Mouse (Mus musculus) midbrain, postnatal 0 days (tissue): Measurements from ENCODE around the gene Slc1a7. TPM values are rescaled to one million over a fixed set of nuclear protein-coding genes. Genes with fewer than 3 reads are reported as not detected.

Source experiments
- ATAC-seq: fragments of 200-750 bp; cut with Nextera tagmentation; 2 replicates; pipeline ENCODE4 v1.8.0; 2017; ENCODE audit warnings: moderate number of reproducible peaks, mild to moderate bottlenecking, moderate TSS enrichment, moderate library complexity; ENCODE audit not compliant: low FRiP score
- DNase-seq: peaks from one replicate; pipeline ENCODE4 v3.0.0-alpha.2; 2015; ENCODE audit warnings: low spot score
- H3K27ac ChIP-seq: fragments of 300-500 bp; sonication (generic); 2 replicates; pipeline ENCODE4 v1.5.1; 2014; ENCODE audit warnings: low read depth, mild to moderate bottlenecking, low read length, mixed read lengths
- H3K27me3 ChIP-seq: fragments of 300-500 bp; sonication (generic); 2 replicates; pipeline ENCODE4 v1.6.1; 2014; ENCODE audit warnings: low read length, control low read depth, mixed read lengths; ENCODE audit not compliant: insufficient read depth
- H3K36me3 ChIP-seq: fragments of 300-500 bp; sonication (generic); 2 replicates; pipeline ENCODE4 v1.6.1; 2014; ENCODE audit warnings: low read length, control low read depth, mixed read lengths; ENCODE audit not compliant: insufficient read depth
- H3K4me1 ChIP-seq: fragments of 300-500 bp; sonication (generic); 2 replicates; pipeline ENCODE4 v1.6.1; 2014; ENCODE audit warnings: mild to moderate bottlenecking, control low read depth, antibody characterized with exemption, low read length, mixed read lengths; ENCODE audit not compliant: insufficient read depth
- H3K4me2 ChIP-seq: fragments of 300-500 bp; sonication (generic); 2 replicates; pipeline ENCODE4 v1.6.1; 2014; ENCODE audit warnings: low read depth, mild to moderate bottlenecking, low read length, mixed read lengths; ENCODE audit not compliant: poor library complexity, severe bottlenecking
- H3K4me3 ChIP-seq: fragments of 300-500 bp; sonication (generic); 2 replicates; pipeline ENCODE4 v1.5.1; 2014; ENCODE audit warnings: low read depth, mild to moderate bottlenecking, low read length, moderate library complexity
- H3K9ac ChIP-seq: fragments of 300-500 bp; sonication (generic); replicated peaks from 2 replicates; pipeline ENCODE4 v1.6.1; 2014; ENCODE audit warnings: mild to moderate bottlenecking, low read length, moderate library complexity, mixed read lengths; ENCODE audit not compliant: poor library complexity, severe bottlenecking
- H3K9me3 ChIP-seq: fragments of 300-500 bp; sonication (generic); 2 replicates; pipeline ENCODE4 v1.6.1; 2016; ENCODE audit warnings: low read length, control low read depth
- CTCF ChIP-seq: IDR thresholded peaks from 2 replicates; pipeline ENCODE4 v1.5.1; 2016; ENCODE audit warnings: antibody characterized with exemption, mild to moderate bottlenecking
- WGBS: fragments of 180-500 bp; shearing (Covaris S2); extraction: QIAGEN DNeasy Blood & Tissue Kit; methylation state at CpG from one replicate; pipeline ENCODE4 v1.1.7; 2014; 5-methylcytosine and 5-hydroxymethylcytosine counted together
- polyA plus RNA-seq: library from polyadenylated mRNA; unstranded; fragments of >200 nt; fragmentation: Nextera tagmentation; extraction: Ambion mirVana; gene quantifications from 2 replicates; pipeline ENCODE4 v1.2.1, GENCODE M21; 2015
- total RNA-seq: library from RNA; depleted of rRNA; stranded (reverse); fragments of >200 nt; gene quantifications from 2 replicates; pipeline ENCODE4 v1.2.3, GENCODE M21; 2014

Gene Slc1a7
- total and polyA plus RNA-seq, 2 experiments from 2014 or later: 0.16 TPM; not detected in 1

- no peak for TF ChIP-seq CTCF
- Histone ChIP-seq H3K27me3 (no peaks in the 10 kb centered on the region), H3K4me2 (no peak overlapping the region), H3K4me3 (no peak overlapping the region), H3K36me3 (no peaks in the 10 kb centered on the region), H3K27ac (no peak overlapping the region), H3K9ac (no peak overlapping the region), H3K9me3 (0 out of 2 replicates have a peak, but pooled peaks cover 8% of the 10 kb centered on the region), H3K4me1 (no peaks in the 10 kb centered on the region)
- DNase-seq (no peak), ATAC-seq (no peak)
- 92% methylated on average over 6 of the region's 6 CpGs for WGBS
These were observed 26.9 kb downstream of the Slc1a7 start for GRCm38 (mm10) chr4:107995011-107995410.

- Histone ChIP-seq H3K9me3 (0 out of 2 replicates have a peak, but pooled peaks cover 8% of the 10 kb centered on the region), H3K27me3 (no peaks in the 10 kb centered on the region), H3K4me3 (no peak overlapping the region), H3K27ac (no peak overlapping the region), H3K4me1 (no peaks in the 10 kb centered on the region), H3K9ac (no peak overlapping the region), H3K36me3 (no peaks in the 10 kb centered on the region), H3K4me2 (no peak overlapping the region)
- no peak for DNase-seq
- 82% methylated on average over 6 of the region's 6 CpGs for WGBS
- no peak for TF ChIP-seq CTCF
- no peak for ATAC-seq
These were observed 27.6 kb downstream of the Slc1a7 start for GRCm38 (mm10) chr4:107995727-107996126.

- Histone ChIP-seq H3K36me3 (no peaks in the 10 kb centered on the region), H3K9ac (no peak overlapping the region), H3K9me3 (0 out of 2 replicates have a peak, but pooled peaks cover 8% of the 10 kb centered on the region), H3K27me3 (no peaks in the 10 kb centered on the region), H3K4me2 (no peak overlapping the region), H3K4me1 (no peaks in the 10 kb centered on the region), H3K4me3 (no peak overlapping the region), H3K27ac (no peak overlapping the region)
- DNase-seq: no peak
- whole genome bisulfite sequencing: 82% methylated on average over 9 of the region's 9 CpGs
- ATAC-seq: no peak
- no peak for TF ChIP-seq CTCF
These were observed 28.4 kb downstream of the Slc1a7 start for GRCm38 (mm10) chr4:107996418-107996986.

GRCm38 (mm10) chr4:107998641-107999332 is 30.7 kb downstream of the Slc1a7 start:
- DNase-seq (peak; percentile 60), ATAC-seq (no peak)
- Histone ChIP-seq H3K27ac (no peak overlapping the region), H3K9ac (no peak overlapping the region), H3K4me3 (no peak overlapping the region), H3K36me3 (no peaks in the 10 kb centered on the region), H3K4me2 (no peak overlapping the region), H3K27me3 (no peaks in the 10 kb centered on the region), H3K9me3 (0 out of 2 replicates have a peak, but pooled peaks cover 8% of the 10 kb centered on the region), H3K4me1 (no peaks in the 10 kb centered on the region)
- 31% methylated on average over 11 of the region's 11 CpGs for WGBS
- TF ChIP-seq CTCF: no peak

- 81% methylated on average over 1 of the region's 1 CpGs for WGBS
- H3K4me3 ChIP-seq: no peak overlapping the region
- no peak overlapping the region for H3K9ac ChIP-seq
- no peak overlapping the region for H3K27ac ChIP-seq
- no peak for TF ChIP-seq CTCF
- H3K4me2 ChIP-seq: no peak overlapping the region
- H3K4me1 ChIP-seq: no peaks in the 10 kb centered on the region
- no peaks in the 10 kb centered on the region for H3K36me3 ChIP-seq
- H3K9me3 ChIP-seq: 0 out of 2 replicates have a peak, but pooled peaks cover 8% of the 10 kb centered on the region
- no peaks in the 10 kb centered on the region for H3K27me3 ChIP-seq
- DNase-seq (no peak), ATAC-seq (no peak)
These were observed 31.2 kb downstream of the Slc1a7 start for GRCm38 (mm10) chr4:107999380-107999779.

GRCm38 (mm10) chr4:108005328-108005727 is 37.2 kb downstream of the Slc1a7 start:
- Histone ChIP-seq H3K36me3 (no peaks in the 10 kb centered on the region), H3K4me2 (no peak overlapping the region), H3K4me1 (no peaks in the 10 kb centered on the region), H3K9ac (no peak overlapping the region), H3K27me3 (no peaks in the 10 kb centered on the region), H3K4me3 (no peak overlapping the region), H3K27ac (no peak overlapping the region), H3K9me3 (no peaks in the 10 kb centered on the region)
- TF ChIP-seq CTCF: no peak
- DNase-seq (peak; percentile 72), ATAC-seq (no peak)
- 50% methylated on average over 7 of the region's 7 CpGs for WGBS
